Mouse (Mus musculus): Measurements from ENCODE around the gene Hyal1. TPM values are rescaled to one million over a fixed set of nuclear protein-coding genes. Genes with fewer than 3 reads are reported as not detected.
"Not testable (repeated sequence)": the region's sequence is repeated elsewhere in the genome, so short reads cannot be mapped to it uniquely, and the experiment has no call there.

Gene Hyal1
- total RNA-seq, 2 experiments from 2014 or later: 4.8 to 6.3 TPM

DNA sequence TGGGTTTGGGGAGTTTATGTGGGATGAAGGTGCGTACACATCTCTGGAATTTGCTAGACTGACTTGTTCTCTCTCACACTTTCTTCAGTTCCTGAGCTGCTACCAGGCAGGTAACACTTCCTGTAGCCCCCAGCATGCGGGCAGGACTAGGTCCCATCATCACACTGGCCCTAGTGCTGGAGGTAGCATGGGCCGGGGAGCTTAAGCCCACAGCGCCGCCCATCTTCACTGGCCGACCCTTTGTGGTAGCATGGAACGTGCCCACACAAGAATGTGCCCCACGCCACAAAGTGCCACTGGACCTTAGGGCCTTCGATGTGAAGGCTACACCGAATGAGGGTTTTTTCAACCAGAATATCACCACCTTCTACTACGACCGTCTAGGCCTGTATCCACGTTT, 6.7 kb upstream of the Hyal1 start:
- no peak for DNase-seq (ENCODE audit: low spot score in 2 of 2)

GRCm38 (mm10) chr9:107570845-107571244, 5.9 kb upstream of the Hyal1 start:
- DNase-seq (ENCODE audit: low spot score in 2 of 2): no peak

- no peak for DNase-seq (ENCODE audit: low spot score in 2 of 2)
Observed at GRCm38 (mm10) chr9:107571534-107572326, 5.0 kb upstream of the Hyal1 start.

DNA sequence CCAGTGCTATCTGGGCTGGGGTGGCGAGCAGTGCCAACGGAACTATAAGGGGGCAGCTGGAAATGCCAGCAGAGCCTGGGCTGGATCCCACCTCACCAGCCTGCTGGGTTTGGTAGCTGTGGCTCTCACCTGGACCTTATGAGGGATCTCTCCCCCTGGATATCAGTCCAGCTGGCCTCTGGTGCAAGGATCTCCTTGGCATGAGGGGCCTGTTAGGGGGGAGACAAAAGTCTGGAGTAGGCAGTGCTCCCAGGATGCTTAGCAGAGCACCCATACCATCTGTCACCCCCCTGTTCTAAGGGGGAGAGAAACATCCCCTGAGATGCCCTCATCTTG, 4.4 kb upstream of the Hyal1 start:
- DNase-seq (ENCODE audit: low spot score in 2 of 2): no peak

- not testable (repeated sequence) for DNase-seq (ENCODE audit: low spot score in 2 of 2)
Observed at GRCm38 (mm10) chr9:107573774-107574173, 3.0 kb upstream of the Hyal1 start.

DNA sequence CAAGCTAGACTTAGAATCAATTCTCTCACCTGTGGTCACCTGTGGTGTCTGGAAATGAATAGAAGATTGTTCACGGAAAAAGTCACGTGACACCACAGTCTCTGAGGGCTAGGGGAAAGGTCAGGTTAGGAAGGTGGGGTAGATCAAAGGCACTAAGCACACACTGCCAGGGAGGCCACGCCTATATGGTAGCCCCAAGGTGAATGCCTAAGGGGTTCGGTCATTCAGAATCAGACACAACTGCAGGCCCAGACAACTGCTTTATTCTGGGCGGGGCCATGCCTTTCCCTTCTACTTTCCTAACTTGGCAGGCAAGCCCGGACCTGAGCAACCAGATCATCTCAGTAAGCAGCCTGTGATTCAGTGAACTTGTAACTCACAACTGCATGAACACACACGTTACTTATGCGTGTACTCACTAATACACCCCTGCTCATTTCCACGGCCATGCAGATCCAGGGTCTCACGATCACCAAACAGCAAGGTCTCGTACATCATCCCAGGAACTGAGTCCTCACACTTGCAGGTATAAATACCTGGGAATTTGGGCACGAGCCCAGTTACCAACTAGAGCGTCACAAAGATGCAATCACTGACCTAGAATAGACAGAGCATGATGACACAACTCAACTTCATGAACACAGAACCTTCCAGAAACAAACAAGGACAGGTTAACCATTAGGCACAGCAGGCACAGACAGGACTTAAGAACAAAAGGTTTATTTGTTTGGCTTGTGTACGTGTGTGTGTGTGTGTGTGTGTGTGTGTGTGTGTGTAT, 959 bp upstream of the Hyal1 start:
- DNase-seq (ENCODE audit: low spot score in 2 of 2): no peak

DNA sequence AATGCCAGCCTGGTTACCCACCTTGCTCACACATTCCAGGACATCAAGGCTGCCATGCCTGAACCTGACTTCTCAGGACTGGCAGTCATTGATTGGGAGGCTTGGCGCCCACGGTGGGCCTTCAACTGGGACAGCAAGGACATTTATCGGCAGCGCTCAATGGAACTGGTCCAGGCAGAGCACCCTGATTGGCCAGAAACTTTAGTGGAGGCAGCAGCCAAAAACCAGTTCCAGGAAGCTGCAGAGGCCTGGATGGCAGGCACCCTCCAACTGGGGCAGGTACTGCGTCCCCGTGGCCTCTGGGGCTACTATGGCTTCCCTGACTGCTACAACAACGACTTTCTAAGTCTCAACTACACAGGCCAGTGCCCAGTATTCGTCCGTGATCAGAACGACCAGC, 1.1 kb downstream of the Hyal1 start:
- no peak for DNase-seq (ENCODE audit: low spot score in 2 of 2)

GRCm38 (mm10) chr9:107578587-107578986, 1.9 kb downstream of the Hyal1 start, which contains the start of gene Naa80:
TSS of gene Naa80 (plus strand) at chr9:107578887.
- DNase-seq (ENCODE audit: low spot score in 2 of 2): no peak

- DNase-seq (ENCODE audit: low spot score in 2 of 2): no peak
Observed at GRCm38 (mm10) chr9:107579023-107579900, 2.5 kb downstream of the Hyal1 start.

- DNase-seq (ENCODE audit: low spot score in 2 of 2): peak; percentile 84 to 92
Observed at GRCm38 (mm10) chr9:107580501-107581317, 4.0 kb downstream of the Hyal1 start, which contains the start of gene Hyal3. TSS of gene Hyal3 (plus strand) at chr9:107580818.

DNA sequence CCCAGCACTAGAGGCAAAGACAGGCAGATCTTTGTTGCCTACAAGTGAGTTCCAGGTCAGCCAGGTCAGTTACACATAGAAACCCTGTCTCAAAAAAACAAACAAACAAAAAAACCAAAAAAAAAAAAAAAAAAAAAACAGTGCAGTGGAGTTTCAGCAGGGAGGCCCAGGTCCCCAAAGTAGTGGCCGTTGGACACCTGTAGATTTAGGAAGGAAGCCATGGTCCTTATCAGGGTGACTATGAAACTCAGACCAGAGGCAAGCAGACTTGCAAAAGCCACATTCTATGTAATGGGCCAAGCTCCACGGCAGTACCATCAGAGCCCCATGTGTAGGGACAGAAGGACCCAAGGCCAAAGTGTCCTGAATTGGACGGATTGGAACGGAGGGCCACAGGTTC, 4.9 kb downstream of the Hyal1 start:
- no peak for DNase-seq (ENCODE audit: low spot score in 2 of 2)

DNA sequence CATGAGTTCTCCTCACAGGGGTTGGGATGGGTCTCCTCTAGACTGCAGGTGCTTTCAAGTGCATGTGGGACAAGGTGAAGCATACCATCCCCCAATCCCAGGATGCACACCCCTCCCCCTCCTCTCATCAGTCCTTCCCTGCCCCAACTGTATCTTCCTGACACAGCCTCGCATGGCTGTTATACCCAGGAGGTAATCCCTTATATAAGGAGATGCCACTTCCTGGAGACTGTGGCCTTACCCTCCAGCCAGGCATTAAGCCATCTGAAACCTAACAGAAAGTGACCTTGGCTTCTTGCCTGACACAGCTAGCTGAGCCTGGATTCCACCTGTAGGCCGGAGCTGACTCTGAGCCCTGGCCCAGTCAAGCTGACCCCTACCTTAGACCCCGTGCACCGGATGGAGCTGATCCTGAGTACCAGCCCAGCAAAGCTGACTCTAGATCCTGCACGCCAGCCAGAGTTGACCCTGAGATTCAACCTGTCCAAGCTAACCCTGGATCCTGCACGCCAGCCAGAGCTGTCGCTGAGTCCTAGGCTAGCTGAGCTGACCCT, 5.9 kb downstream of the Hyal1 start:
- DNase-seq (ENCODE audit: low spot score in 2 of 2): no peak

DNA sequence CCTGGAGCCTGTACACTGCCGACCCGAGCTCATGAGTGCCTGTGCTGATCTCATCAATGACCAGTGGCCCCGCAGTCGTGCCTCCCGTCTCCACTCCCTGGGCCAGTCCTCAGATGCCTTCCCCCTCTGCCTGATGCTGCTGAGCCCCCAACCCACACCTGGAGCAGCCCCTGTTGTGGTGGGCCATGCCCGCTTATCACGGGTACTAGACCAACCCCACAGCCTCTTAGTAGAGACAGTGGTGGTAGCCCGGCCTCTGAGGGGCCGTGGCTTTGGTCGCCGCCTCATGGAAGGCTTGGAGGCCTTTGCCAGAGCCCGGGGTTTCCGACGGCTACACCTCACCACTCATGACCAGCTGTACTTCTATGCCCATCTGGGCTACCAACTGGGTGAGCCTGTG, 6.4 kb downstream of the Hyal1 start:
- DNase-seq (ENCODE audit: low spot score in 2 of 2): no peak

DNA sequence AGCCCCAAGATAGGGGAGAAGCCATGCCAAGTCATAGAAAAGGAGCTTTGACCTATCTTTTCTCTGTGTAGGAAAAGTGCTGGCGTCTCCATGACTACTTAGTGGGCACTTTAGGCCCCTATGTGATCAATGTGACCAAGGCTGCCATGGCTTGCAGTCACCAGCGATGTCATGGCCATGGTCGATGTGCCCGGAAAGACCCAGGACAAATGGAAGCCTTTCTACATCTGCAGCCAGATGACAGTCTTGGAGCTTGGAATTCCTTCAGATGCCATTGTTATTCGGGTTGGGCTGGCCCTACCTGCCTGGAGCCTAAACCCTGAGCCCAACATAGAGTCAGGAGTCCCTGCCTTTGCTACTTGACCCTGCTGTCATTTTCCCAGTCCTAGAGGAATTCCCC, 9.8 kb downstream of the Hyal1 start:
- DNase-seq (ENCODE audit: low spot score in 2 of 2): no peak

DNA sequence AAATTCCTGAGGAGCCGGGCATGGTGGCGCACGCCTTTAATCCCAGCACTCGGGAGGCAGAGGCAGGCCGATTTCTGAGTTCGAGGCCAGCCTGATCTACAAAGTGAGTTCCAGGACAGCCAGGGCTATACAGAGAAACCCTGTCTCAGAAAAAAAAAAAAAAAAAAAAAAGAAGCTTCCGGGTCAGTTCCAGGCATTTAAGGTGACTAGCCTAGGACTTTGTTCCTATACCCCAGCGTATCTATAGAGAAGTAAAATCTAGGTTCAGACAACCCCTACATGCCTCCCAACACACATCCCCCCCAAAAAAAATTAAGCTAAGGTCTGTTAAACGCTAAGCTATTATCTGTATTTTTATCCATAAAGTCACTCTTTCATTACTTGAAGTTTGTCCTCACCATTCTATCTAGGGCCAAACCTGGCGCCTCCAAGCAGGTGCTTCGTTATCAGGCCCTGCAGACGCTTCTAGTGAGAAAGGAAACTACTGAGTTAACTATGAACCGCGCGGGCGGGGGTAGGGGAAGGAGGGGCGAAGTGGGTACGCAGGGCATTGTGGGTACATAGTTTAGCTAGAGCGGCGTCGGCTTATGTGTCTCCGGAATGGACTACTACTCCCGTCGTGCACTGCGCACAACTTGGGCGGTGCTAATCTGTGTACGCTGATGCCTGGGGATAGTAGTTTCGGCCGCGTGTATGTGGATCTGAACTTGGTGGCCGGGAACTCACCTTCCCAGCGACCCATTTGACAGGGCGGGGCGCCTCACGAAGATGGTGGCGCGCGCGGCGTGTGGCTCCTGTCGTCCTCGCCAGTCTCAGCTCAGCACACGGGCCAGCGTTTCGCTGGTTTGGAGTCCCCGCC, 10.5 kb downstream of the Hyal1 start, which contains the start of gene Ifrd2:
Ifrd2 (plus strand) TSS at position 669 of the 859 bp plus-strand sequence.
- DNase-seq (ENCODE audit: low spot score in 2 of 2): peak; percentile 91 to 99

DNA sequence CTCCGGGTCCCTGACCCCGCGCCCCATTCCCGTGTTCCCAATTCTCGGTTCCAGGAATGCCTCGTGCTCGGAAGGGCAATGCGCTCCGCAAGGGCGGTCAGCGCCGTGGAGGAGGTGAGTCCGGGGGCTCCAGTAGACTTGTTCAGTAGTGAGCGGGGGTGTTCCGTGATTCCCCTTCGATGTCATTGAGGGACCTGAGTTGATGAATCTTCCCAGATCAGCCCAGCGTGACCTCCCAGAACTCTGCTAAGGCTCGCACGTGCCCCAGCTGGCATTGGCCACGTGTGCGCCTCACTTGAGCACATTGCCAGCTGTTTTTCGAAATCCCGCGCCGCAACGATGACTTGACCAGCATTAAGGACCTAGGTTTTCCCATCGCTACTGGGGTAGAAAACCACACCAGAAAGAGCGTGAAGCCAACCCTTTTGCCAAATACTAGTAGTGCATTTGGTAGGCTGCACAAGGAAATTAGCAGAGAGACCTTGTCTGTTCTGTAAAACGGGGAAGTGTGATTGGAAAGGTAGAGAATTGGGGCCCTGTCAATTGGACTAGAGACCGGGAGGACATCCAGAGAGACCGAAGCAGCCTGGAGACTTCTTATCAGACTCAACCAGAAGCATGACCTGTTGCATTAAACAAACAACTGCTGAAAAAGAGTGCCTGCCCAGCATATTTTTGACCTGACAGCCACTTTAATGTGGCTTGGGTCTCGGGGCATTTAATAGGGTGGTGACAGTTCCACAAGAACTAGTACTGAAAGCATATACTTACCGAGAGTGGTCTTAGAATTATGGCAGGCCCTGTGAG, 11.3 kb downstream of the Hyal1 start:
- DNase-seq (ENCODE audit: low spot score in 2 of 2): no peak

DNA sequence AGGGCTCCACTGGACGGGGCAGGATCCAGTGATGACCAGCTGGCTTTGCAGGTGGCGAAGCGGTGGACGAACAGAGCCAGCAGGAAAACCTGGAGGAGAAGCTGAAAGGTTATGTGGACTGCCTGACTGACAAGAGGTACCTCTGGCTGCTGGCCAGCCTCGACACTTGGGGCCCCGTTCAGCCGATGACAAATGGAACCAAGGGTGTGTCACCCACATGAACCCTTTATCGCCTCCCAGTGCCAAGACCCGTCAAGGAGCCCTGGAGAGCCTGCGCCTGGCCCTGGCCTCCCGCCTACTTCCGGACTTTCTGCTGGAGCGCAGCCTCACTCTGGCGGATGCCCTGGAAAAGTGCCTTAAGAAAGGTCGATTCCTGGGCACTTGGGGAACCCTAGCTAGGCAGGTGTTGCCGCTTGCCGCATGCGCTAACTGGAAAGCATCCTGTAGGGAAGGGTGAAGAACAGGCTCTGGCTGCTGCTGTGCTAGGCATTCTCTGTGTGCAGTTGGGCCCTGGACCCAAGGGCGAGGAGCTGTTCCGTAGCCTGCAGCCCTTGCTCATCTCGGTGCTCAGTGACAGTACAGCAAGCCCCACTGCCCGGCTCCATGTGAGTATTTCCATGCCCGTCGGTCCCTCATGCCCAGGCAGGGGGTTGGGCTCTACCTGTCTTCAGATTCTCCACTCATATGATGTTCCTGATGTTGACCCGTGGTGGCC, 13.5 kb downstream of the Hyal1 start:
- no peak for DNase-seq (ENCODE audit: low spot score in 2 of 2)

DNA sequence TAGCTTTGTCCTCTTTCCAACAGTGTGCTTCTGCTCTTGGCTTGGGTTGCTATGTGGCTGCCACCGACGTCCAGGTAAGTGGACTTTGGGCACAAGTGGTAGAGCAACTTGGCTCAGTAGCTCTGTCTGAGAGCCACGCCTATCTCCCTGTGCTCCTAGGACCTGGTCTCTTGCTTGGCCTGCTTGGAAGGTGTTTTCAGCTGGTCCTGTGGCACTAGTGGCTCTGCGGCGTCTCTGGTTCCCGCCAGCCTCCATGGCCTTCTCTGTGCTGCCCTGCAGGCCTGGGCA, 14.0 kb downstream of the Hyal1 start:
- no peak for DNase-seq (ENCODE audit: low spot score in 2 of 2)

Measured in layer of hippocampus, postnatal 14 days (tissue).